Mouse (Mus musculus) left cerebral cortex, postnatal 4 days (tissue): ENCODE data around the gene Efhc1. TPM values are rescaled to one million over a fixed set of nuclear protein-coding genes. Genes with fewer than 3 reads are reported as not detected.
"Not testable (repeated sequence)": the region's sequence is repeated elsewhere in the genome, so short reads cannot be mapped to it uniquely, and the experiment has no call there.

Source experiments
- DNase-seq: peaks from one replicate; pipeline ENCODE4 v3.0.0-alpha.2; 2022
- intact Hi-C: fragments of 180-260 bp; cut with DNase I; formaldehyde crosslinking; loops from one replicate; pipeline ENCODE4 v1.15.1; 2025
- total RNA-seq, 2 experiments: library from RNA; stranded (reverse); gene quantifications; 2 replicates each; pipeline ENCODE4 v1.2.3; 2021

Gene Efhc1
- total RNA-seq: 1 to 10 TPM in 1 of 2 experiments, under 1 TPM in 1; 0.97 to 2.2 TPM

- peak; percentile 98 for DNase-seq
- intact Hi-C loops: no loop called here
Measured at GRCm38 (mm10) chr1:20951300-20951763, at the start of gene Efhc1. Gene Efhc1 (plus strand): TSS chr1:20951626.

DNA sequence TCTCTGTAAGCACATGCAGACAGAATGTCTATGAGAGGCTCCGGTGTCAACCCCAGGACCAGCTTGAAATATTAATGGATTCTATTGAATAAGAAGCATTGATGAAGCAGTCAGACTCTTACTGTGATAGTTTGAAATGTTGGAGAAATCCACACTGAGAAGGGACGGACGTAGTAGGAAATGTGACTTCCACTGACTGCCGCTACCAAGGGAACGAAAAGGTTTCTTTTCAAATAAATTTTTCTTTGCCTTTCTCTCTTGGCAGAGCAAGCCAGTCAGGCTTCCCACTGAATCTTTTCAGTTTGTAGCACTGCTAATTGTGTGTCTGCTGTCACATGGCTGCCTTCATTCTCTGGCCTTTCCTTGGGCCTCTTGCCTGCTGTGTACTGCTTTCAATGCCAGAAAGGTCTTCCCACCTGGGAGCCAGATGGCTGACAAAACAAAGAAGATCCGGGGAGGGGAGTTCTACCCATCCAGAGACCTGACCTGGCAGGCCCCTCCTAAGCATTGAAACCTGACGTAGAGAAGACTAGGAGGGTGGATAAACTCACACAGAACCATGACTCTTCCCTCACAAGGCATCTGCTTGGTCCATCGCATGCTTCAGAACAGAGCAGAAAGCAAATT is 45.8 kb upstream of the Efhc1 start:
- intact Hi-C loops: no loop called here
- DNase-seq: peak; percentile 53

- intact Hi-C loops: no loop called here
- peak; percentile 65 for DNase-seq
Measured at GRCm38 (mm10) chr1:20906128-20906515, 45.3 kb upstream of the Efhc1 start.

GRCm38 (mm10) chr1:20908541-20908940 is 42.9 kb upstream of the Efhc1 start:
- intact Hi-C loops: no loop called here
- no peak for DNase-seq

GRCm38 (mm10) chr1:20912115-20912514 is 39.3 kb upstream of the Efhc1 start:
- no peak for DNase-seq
- intact Hi-C loops: no loop called here

DNA sequence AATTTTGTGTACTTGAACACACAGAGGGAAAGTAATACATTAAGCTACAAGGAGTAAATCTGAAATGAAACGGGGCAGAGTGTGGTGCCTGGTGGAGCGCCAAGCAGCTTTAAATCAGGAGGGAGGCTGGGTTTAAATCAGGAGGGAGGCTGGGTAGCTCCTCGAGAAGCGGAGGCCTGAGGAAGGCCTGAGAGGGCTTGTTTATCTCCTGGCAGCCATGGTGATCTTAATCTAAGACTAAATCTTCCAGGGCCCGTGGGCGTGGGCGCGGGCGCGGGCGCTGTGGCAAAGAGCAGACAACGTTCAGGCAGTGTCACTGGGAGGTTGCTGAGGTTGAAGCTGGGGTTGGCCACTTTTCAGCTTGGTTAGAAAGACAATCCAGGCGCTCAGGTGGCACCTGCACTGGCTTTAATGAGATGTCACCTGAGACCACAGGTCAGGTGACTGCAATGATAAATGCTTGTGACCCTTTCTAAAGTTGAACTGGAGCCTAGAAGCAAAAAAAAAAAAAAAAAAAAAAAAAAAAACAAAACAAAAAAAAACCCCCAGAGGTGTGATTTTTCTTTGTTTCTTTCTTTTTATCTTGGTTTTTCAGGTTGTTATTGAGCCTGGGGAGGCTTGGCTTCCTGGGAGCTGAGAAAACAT is 38.8 kb upstream of the Efhc1 start:
- no peak for DNase-seq
- intact Hi-C loops: no loop called here

GRCm38 (mm10) chr1:20914769-20915168 is 36.7 kb upstream of the Efhc1 start:
- DNase-seq: no peak
- intact Hi-C loops: no loop called here

DNA sequence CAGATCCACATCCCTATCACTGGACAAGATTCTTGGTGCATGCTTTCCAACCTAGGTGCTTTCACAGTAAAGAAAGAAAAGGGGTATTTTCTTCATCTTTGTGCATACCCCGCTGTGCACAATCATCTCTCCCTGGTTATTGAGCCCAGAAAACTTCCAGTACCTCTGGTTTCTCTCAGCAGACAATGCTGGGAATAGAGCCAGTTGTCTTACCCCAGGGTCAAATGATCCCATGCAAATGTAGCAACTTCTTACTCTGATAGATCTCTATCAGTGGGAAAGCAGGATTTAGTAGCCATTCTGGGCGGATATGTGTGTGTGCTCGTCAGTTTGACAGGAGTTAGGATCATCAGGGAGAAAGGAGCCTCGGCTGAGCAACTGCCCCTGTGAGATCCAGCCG is 35.8 kb upstream of the Efhc1 start:
- no peak for DNase-seq
- intact Hi-C loops: no loop called here

DNA sequence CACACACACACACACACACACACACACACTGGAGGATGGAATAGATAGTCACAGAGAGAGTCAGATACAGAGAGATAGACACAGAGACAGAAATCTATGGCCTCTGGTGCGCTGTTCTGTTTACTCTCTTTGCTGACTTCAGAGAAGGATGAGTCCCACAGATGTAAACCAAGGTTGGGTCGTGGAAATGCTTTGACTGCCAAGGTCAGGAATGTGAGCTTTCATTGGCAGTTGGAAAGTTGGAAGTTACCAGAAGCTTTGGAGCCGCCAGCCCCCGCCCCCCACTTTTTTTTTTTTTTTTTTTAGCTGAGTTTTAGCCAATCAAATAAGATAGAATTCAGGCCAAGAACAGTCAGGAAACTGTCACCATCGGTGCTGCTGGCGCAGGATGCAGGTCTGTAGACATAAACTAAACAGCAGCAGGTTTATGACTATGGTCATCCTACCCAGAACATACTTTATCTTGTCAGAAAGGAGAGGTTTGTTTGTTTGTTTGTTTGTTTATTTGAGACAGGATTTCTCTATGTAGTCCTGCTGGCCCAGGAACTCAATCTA is 33.9 kb upstream of the Efhc1 start:
- intact Hi-C loops: no loop called here
- DNase-seq: no peak

DNA sequence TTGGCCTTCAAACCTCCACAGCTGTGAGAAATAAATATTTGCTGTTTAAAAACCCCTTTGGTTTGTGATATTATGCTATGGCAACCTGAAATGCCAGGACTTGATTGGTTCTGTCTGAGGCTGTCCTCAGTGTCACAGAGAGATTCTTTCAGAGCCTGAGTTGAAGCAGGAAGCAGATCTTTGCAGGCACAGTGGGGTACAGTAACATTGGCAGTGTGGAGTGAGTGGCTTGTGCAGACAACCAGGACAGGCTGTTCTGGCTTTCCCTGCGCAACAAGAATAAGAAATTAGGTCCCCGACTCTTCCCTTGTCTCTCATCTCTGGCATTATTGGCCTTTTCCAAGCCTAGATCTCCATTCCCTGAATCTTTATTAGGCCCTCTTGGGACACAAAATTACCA is 31.7 kb upstream of the Efhc1 start:
- intact Hi-C loops: no loop called here

DNA sequence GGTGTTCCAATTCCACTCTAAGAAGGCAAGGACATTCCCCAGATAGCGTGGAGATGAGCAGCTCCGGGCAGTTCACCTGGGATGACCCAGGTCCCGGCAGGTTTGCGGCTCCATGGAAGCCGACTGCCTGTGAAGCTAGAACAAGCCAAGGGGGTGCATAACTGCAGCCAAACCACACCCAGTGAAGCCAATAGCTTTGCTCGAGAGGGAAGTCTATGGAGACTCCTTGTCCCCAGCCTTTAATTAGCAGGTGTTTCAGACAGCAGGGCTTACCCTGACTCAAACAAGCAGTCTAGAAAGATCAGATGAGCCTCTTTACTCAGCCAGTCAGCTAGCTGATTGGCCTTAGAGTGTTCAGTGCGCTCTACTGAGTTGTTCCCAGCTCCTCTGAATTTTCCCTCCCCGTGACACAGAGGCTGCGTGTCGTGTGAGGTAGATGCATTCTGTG is 30.3 kb upstream of the Efhc1 start:
- intact Hi-C loops: no loop called here
- DNase-seq: no peak

More for the DNA sequence above, 31.7 kb upstream of the Efhc1 start:
- no peak for DNase-seq

GRCm38 (mm10) chr1:20922612-20923399 is 28.6 kb upstream of the Efhc1 start:
- intact Hi-C loops: no loop called here
- DNase-seq: peak; percentile 37

DNA sequence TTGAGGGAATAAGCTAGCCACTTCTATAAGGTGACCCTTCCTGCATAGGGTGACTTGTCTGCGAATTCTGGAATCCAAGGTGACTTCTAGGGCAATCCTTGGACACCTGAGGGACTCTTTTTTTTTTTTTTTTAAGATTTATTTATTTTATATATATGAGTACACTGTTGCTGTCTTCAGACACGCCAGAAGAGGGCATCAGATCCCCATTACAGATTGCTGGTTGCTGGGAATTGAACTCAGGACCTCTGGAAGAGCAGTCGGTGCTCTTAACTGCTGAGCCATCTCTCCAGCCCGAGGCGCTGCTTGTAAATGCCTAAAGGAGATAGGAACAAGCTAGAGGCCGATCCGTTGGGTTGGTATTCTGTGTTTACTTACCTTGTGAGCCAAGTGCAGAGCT is 26.1 kb upstream of the Efhc1 start:
- DNase-seq, intact Hi-C loops: not testable (repeated sequence)

GRCm38 (mm10) chr1:20925926-20926325 is 25.5 kb upstream of the Efhc1 start:
- intact Hi-C loops: no loop called here

GRCm38 (mm10) chr1:20926376-20926775 is 25.1 kb upstream of the Efhc1 start:
- intact Hi-C loops: no loop called here
- no peak for DNase-seq

More at GRCm38 (mm10) chr1:20925926-20926325, 25.5 kb upstream of the Efhc1 start:
- no peak for DNase-seq

- intact Hi-C loops: no loop called here
Measured at GRCm38 (mm10) chr1:20928487-20928886, 22.9 kb upstream of the Efhc1 start.

DNA sequence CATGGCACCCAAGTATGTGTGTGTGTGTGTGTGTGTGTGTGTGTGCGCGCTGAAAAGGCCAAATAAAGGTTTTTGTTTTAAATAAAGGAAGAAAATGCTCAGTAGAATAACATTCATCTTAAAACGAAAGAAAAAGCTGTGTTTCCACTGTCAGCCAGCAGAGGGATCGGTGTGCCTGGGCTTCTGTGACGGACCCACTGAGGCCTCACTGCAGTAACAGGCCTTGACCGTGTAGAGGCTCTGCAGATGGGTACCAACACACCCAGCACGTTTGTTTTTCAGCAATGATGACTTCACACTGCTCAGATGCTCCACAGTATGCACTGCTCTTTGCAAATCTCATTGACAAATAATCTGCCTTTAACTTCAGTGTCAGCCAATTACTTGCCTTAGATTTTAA is 18.0 kb upstream of the Efhc1 start:
- intact Hi-C loops: loop anchor here (10.0 kb wide), 1 partner anchor 1331 kb away; no protein-coding TSS in a partner anchor
- DNase-seq: peak; percentile 68

More at GRCm38 (mm10) chr1:20928487-20928886, 22.9 kb upstream of the Efhc1 start:
- DNase-seq: no peak

DNA sequence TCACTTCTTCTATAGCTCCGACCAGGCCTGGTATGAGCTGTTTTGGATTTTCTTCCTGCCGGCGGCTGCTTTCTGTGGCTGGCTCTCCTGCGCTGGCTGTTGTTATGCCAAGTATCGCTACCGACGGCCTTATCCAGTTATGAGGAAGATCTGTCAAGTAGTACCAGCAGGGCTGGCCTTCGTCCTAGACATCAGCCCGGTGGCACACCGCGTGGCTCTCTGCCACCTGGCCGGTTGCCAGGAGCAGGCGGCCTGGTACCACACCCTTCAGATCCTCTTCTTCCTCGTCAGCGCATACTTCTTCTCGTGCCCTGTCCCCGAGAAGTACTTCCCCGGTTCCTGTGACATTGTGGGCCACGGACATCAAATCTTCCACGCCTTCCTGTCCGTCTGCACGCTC is 16.3 kb upstream of the Efhc1 start:
- peak; percentile 79 for DNase-seq
- intact Hi-C loops: loop anchor here (10.0 kb wide), 1 partner anchor 1330 kb away; no protein-coding TSS in a partner anchor

- DNase-seq: peak; percentile 50
- intact Hi-C loops: loop anchor here (1.0 to 10.0 kb wide), 2 partner anchors 222 to 1326 kb away; no protein-coding TSS in a partner anchor
Measured at GRCm38 (mm10) chr1:20939046-20939445, 12.4 kb upstream of the Efhc1 start.

DNA sequence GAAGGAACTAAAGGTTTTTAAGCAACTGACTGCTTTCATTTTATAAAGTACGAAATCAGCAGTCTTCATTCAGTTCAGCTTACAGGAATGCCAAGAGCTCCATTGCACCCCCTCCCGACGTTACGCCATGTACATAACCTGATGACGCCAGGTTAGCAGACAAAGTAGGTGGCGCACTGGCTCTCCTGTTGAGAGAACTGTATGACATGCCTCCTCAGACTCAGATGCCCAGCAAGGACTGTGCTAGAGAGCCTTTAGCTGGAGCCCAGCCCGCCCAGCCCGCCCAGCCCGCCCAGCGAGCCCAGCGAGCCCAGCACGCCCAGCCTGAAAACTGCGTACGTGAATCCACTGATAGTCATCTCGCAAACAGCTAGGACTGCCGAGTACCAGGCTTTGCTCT is 11.3 kb upstream of the Efhc1 start:
- intact Hi-C loops: no loop called here
- DNase-seq: peak; percentile 13

GRCm38 (mm10) chr1:20941322-20941721 is 10.1 kb upstream of the Efhc1 start:
- no peak for DNase-seq
- intact Hi-C loops: no loop called here
